Mouse (Mus musculus): Measurements from ENCODE around the gene Postn.

DNA sequence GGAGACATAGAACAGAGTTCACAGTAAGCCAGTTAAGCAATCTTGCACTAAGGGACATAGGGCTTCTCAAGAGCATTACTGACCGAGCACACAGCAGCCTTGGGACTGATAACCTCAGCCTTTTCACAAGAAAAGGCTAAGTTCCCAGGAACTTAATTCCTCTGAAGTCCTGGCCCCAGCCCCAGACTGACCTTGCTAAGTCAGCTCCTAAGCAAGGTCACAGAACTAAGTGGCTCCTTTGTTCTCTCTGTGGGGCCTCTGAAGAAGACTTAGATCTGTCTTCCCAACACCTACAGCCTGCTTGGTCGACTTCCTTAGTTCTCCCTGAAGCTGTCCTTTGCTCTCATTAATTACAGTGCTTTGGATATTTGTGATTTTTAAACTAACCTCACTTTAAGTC lies 38.4 kb downstream of the Postn start:
- no peak for TF ChIP-seq CTCF (IDR thresholded peaks at IDR 0.05; ENCODE audit: control insufficient read depth, insufficient read depth, insufficient replicate concordance, low read depth, low read length)
- no peak for TF ChIP-seq POLR2A (IDR thresholded peaks at IDR 0.05; ENCODE audit: control insufficient read depth, low read depth, low read length)
